Mouse (Mus musculus): ENCODE results near the gene Tnni1.

DNA sequence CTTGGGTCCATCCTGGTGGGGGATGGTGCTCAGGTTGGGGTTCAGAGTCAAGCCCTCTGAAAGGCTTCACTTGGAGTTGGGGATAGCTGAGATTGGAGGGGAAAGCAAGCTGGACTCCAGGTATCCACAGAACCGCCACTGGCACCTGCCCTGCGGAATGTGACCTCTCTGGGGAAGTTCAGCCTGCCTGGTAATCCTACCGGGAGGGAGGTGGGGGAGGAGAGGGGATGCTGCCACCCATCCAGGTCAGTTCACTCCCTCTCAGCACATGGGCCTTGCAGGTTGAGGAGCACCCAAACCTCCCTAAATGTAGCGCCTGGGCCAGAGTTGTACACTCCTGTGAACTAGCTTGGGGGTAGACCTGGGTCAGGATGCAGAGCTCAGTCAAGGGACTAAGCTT lies 76.8 kb downstream of the Tnni1 start:
- TF ChIP-seq TCF12 (IDR thresholded peaks at IDR 0.05; ENCODE audit: insufficient read depth, poor library complexity, severe bottlenecking) (no peak), POLR2A (IDR thresholded peaks at IDR 0.05; ENCODE audit: insufficient read length, low read depth) (peak; percentile 54), TCF3 (IDR thresholded peaks at IDR 0.05; ENCODE audit: insufficient read length, low read depth) (no peak), CEBPB (IDR thresholded peaks at IDR 0.05; ENCODE audit: insufficient read depth, poor library complexity, severe bottlenecking) (no peak), USF1 (IDR thresholded peaks at IDR 0.05; ENCODE audit: low read depth) (no peak), POLR2AphosphoS2 (IDR thresholded peaks at IDR 0.05; ENCODE audit: insufficient read length, low read depth) (peak; percentile 85), SRF (IDR thresholded peaks at IDR 0.05; ENCODE audit: control insufficient read depth, insufficient read length, low read depth) (no peak), MAX (IDR thresholded peaks at IDR 0.05; ENCODE audit: low read depth) (no peak)

Data from myocyte (in vitro differentiated cells).